In the genomic region with DNA sequence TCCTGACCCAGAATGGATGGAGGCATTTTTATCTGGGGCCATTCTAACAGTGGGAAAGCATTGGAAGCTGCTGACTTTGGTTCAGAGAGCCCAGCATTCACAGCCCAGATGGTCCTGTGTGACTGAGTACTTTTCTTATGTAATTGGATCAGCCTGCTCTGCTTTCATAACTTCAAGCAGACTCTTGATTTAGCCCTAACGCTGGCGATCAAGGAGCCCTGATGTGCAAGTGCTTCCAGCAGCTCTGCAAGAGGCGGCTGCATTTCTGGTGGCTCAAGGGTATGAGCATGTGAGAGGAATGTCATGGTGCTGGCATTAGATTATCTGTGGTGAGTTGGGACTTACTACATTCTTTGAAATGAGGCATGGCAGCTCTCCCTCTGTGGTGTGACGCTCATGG, we compare ENCODE assay signal across 8 mouse cellular contexts. TPM values are rescaled to one million over a fixed set of nuclear protein-coding genes. Genes with fewer than 3 reads are reported as not detected.
DNase-seq lines count a peak whose midpoint lies in the region; ATAC-seq lines count a peak whose summit lies in the region.
"Had no signal": no experiment of that assay in that cellular context is flagged by ENCODE, and none has a peak within 500 bp of the region (broad histone marks: within the 10 kb centered on the region; RNA-seq: fewer than 3 reads in every experiment).

No protein-coding gene starts in this region.

- no peaks in the 10 kb centered on the region for H3K27me3 ChIP-seq in heart, embryonic 11.5 days (ENCODE audit: control insufficient read depth, insufficient read depth, low read length)
- H3K27me3 ChIP-seq: limb, embryonic 12.5 days had no signal

- H3K4me2 ChIP-seq in heart, embryonic 11.5 days = no peak overlapping the region
- H3K4me2 ChIP-seq: limb, embryonic 12.5 days had no signal

- no peak overlapping the region for H3K9ac ChIP-seq in heart, embryonic 11.5 days (ENCODE audit: low read depth, low read length)
- H3K9ac ChIP-seq: limb, embryonic 12.5 days had no signal

- peaks cover 7% of the 10 kb centered on the region; the same call in 1 of the 2 replicates for H3K36me3 ChIP-seq in heart, embryonic 11.5 days (ENCODE audit: control insufficient read depth, insufficient read depth, low read length)

- H3K27ac ChIP-seq in heart, embryonic 11.5 days (ENCODE audit: low read depth, low read length) = peak overlapping the region; percentile 31; the same call in 1 of the 2 replicates
- H3K27ac ChIP-seq: limb, embryonic 12.5 days had no signal

- WGBS in heart, embryonic 11.5 days (ENCODE audit: insufficient replicate concordance) = 36% methylated on average over 4 of the region's 4 CpGs

- intact Hi-C loops in left cerebral cortex, postnatal 14 days (cut with DNase I) = no loop called here

- no peak overlapping the region for H3K4me3 ChIP-seq in heart, embryonic 11.5 days (ENCODE audit: low read depth, low read length)
- H3K4me3 ChIP-seq: limb, embryonic 12.5 days had no signal

- peaks cover 14% of the 10 kb centered on the region for H3K4me1 ChIP-seq in heart, embryonic 11.5 days (ENCODE audit: control insufficient read depth, insufficient read depth, low read length)

- no peaks in the 10 kb centered on the region for H3K9me3 ChIP-seq in heart, embryonic 11.5 days (replicated peaks; ENCODE audit: control insufficient read depth, low read length)
- H3K9me3 ChIP-seq: limb, embryonic 12.5 days had no signal

- DNase-seq in NIH3T3 (ENCODE audit: low read depth) = peak; percentile 21
- peak; percentile 62 to 70 for DNase-seq in cerebellum, adult 18-20 months
- peak; percentile 70 to 85 for DNase-seq in left cerebral cortex, postnatal 14 days (ENCODE audit: low spot score in 2 of 2)
- no peak for DNase-seq in ovary, postnatal 14 days (ENCODE audit: low spot score)
- DNase-seq in thymus, postnatal 0 days (ENCODE audit: low spot score) = no peak
- DNase-seq in B cell, adult 2 months = no peak

- ATAC-seq in heart, embryonic 11.5 days (replicated peaks; ENCODE audit: insufficient number of reproducible peaks, low FRiP score, low TSS enrichment) = no peak

RNA-seq across cellular contexts. Expression of gene Wipf2, which starts 8.6 kb away (rescaled TPM):
- 3.8 and 4.0 TPM in 2 replicates for polyA plus RNA-seq in heart, embryonic 11.5 days (2014; fragmentation: Nextera tagmentation; extraction: Ambion mirVana)
- total RNA-seq in left cerebral cortex, postnatal 14 days (2021) = 10 to 100 TPM; 45.5 to 45.9 TPM
- 5.6 and 7.5 TPM in 2 replicates for polyA plus RNA-seq in thymus, postnatal 0 days (2015; fragmentation: Nextera tagmentation; extraction: Ambion mirVana)

RNA-seq across cellular contexts. Expression of gene Rapgefl1, which starts 35.5 kb away (rescaled TPM):
- polyA plus RNA-seq in heart, embryonic 11.5 days (2014; fragmentation: Nextera tagmentation; extraction: Ambion mirVana) = 0.57 and 0.73 TPM in 2 replicates
- total RNA-seq in left cerebral cortex, postnatal 14 days (2021) = 100 to 1,000 TPM; 141 to 143 TPM
- 0.86 and 1.1 TPM in 2 replicates for polyA plus RNA-seq in thymus, postnatal 0 days (2015; fragmentation: Nextera tagmentation; extraction: Ambion mirVana)

RNA-seq across cellular contexts. Expression of gene Cdc6, which starts 35.6 kb away (rescaled TPM):
- polyA plus RNA-seq in heart, embryonic 11.5 days (2014; fragmentation: Nextera tagmentation; extraction: Ambion mirVana) = 33.6 and 34.0 TPM in 2 replicates
- total RNA-seq in left cerebral cortex, postnatal 14 days (2021) = under 1 TPM; 0.47 to 0.57 TPM
- polyA plus RNA-seq in thymus, postnatal 0 days (2015; fragmentation: Nextera tagmentation; extraction: Ambion mirVana) = 40.6 and 53.2 TPM in 2 replicates

RNA-seq across cellular contexts. Expression of gene Rara, which starts 55.6 kb away (rescaled TPM):
- polyA plus RNA-seq in heart, embryonic 11.5 days (2014; fragmentation: Nextera tagmentation; extraction: Ambion mirVana) = 34.9 and 36.6 TPM in 2 replicates
- total RNA-seq in left cerebral cortex, postnatal 14 days (2021) = 10 to 100 TPM; 14.6 to 15.1 TPM
- polyA plus RNA-seq in thymus, postnatal 0 days (2015; fragmentation: Nextera tagmentation; extraction: Ambion mirVana) = 40.4 and 41.0 TPM in 2 replicates

Comparison
In these comparisons a context has a peak if more than half of its experiments do, and no peak if none do; other contexts are left out.
1. DNase-seq: peak in NIH3T3 (single experiment), cerebellum, adult 18-20 months (2 of 2) and left cerebral cortex, postnatal 14 days (2 of 2); none in ovary, postnatal 14 days (single experiment), thymus, postnatal 0 days (single experiment) and B cell, adult 2 months (0 of 2).